Mouse (Mus musculus): ENCODE results near the gene Dnah1. TPM values are rescaled to one million over a fixed set of nuclear protein-coding genes. Genes with fewer than 3 reads are reported as not detected.

The Dnah1 gene
- polyA plus RNA-seq (2012), result 0.05 and 0.12 TPM in 2 replicates

DNA sequence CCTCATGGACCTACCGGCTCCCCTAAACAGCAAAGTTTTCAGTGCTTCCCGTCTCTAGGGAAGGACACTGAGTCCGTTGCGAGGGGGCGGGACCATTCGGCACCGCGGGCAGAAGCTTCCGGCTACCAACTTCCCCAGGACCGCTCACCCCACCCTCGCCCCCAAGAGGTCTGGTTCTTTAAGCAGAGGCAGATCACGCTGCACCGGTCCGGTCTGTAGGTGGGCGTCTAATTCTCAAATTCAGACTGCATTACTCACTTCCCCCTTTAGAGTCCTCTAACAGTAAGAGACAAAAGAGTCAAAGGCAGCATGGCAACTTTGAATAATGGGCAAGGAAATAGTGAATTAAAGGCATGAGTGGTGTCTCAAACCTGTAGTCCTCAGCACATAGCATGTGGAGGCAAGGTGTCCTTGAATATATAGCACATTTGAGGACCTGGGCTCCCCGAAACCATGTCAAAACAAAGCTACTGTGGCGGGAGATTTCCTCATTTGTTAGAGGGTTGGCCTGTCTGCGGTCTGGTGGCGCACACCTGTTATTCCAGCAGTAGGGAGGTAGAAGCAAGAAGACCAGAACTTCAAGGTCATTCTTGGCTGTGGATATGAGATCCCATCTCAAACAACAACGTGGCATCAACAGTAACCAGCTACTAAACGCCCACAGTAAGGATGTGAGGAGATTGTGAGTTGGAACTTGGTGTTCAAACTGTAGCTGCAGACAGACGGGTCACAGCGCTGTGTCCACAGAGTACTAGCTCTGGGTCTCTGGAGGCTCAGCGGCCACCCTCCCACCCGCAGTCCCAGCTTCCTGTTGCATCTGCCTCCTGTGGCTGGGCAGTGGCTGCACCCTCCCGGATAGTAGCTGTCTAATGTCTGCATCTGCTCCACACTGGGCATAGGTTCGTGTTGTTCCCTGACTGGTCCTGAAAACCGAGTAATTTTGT lies at the start of gene Dnah1:
Gene Dnah1, minus strand, starts transcription at position 48 of the 944 bp plus-strand sequence.

GRCm38 (mm10) chr14:31336369-31337155 lies 12.9 kb upstream of the Dnah1 start, which contains the start of gene Capn7:
Gene Capn7 (plus strand): TSS chr14:31336638.

GRCm38 (mm10) chr14:31251084-31251604 lies 72.6 kb downstream of the Dnah1 start, which contains the start of the genes Phf7 and Bap1:
Gene Phf7 (minus strand): TSS chr14:31251317.
Gene Bap1 (plus strand): TSS chr14:31251450.

DNA sequence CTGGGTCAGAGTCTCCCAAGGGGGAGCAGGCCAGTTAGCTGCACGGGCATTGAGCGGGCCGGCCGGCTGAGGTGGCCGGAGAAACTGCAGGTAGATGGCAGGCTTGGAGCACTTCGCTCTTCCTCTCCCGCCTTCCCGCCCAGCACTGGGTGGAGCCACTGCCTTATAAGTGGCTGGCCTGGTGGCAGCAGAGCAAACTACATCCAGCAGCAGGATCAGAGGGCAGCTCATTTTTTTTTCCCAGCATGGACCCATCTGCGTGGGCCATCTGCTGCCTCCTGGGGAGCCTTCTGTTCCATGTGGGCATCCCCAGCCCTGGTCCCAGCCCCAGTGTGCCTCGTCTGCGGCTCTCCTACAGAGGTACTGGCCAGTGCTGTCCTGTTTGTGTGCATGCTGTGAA lies 106.0 kb downstream of the Dnah1 start, which contains the start of gene Sema3g:
Gene Sema3g, plus strand, starts transcription at position 195 of the 400 bp plus-strand sequence.

GRCm38 (mm10) chr14:31216846-31217245 lies 106.8 kb downstream of the Dnah1 start, which contains the start of gene Nisch:
Gene Nisch (minus strand): TSS chr14:31216946.

Other genes with a start within 250 kb of the Dnah1 start
- 56.0 TPM in 2 replicates for gene Smim4, start 194.9 kb downstream of the Dnah1 start, polyA plus RNA-seq (2012)
- gene Nt5dc2, start 192.8 kb downstream of the Dnah1 start, polyA plus RNA-seq (2012), result 154 and 193 TPM in 2 replicates
- 0.70 and 0.91 TPM in 2 replicates for gene Stab1, start 155.3 kb downstream of the Dnah1 start, polyA plus RNA-seq (2012)
- 0.22 and 1.1 TPM in 2 replicates for gene Tnnc1, start 115.6 kb downstream of the Dnah1 start, polyA plus RNA-seq (2012)
- 224 and 288 TPM in 2 replicates for gene Nisch, start 107.0 kb downstream of the Dnah1 start, polyA plus RNA-seq (2012)
- gene Sema3g, start 106.0 kb downstream of the Dnah1 start, polyA plus RNA-seq (2012), result 0.11 and 0.21 TPM in 2 replicates
- gene Phf7, start 72.6 kb downstream of the Dnah1 start, polyA plus RNA-seq (2012), result 4.1 and 4.2 TPM in 2 replicates
- gene Bap1, start 72.4 kb downstream of the Dnah1 start, polyA plus RNA-seq (2012), result 100 and 129 TPM in 2 replicates
- 6.5 and 8.4 TPM in 2 replicates for gene Capn7, start 12.7 kb upstream of the Dnah1 start, polyA plus RNA-seq (2012)
- gene Sh3bp5, start 112.2 kb upstream of the Dnah1 start, polyA plus RNA-seq (2012), result 8.4 and 10.5 TPM in 2 replicates
- 190 and 197 TPM in 2 replicates for gene Eaf1, start 170.5 kb upstream of the Dnah1 start, polyA plus RNA-seq (2012)
- gene Mettl6, start 171.1 kb upstream of the Dnah1 start, polyA plus RNA-seq (2012), result 4.2 TPM in 2 replicates